Mouse (Mus musculus) limb, embryonic 12.5 days (tissue): ENCODE results near the gene Nme4. TPM values are rescaled to one million over a fixed set of nuclear protein-coding genes. Genes with fewer than 3 reads are reported as not detected.
A peak's percentile ranks its signal among the peaks of the same experiment; 100 is the strongest.

Experiments
- ATAC-seq: fragments of 200-750 bp; cut with Nextera tagmentation; 2 replicates; pipeline ENCODE4 v1.8.0; 2017; ENCODE audit warnings: low read depth, moderate TSS enrichment; ENCODE audit not compliant: insufficient number of reproducible peaks, insufficient read depth, low FRiP score, low TSS enrichment
- H3K27ac ChIP-seq: fragments of 300-500 bp; sonication (generic); 2 replicates; pipeline ENCODE4 v1.5.1; 2016; ENCODE audit warnings: mild to moderate bottlenecking, moderate library complexity
- H3K27me3 ChIP-seq: fragments of 300-500 bp; sonication (generic); 2 replicates; pipeline ENCODE4 v1.6.1; 2016; ENCODE audit warnings: mild to moderate bottlenecking, moderate library complexity
- H3K36me3 ChIP-seq: fragments of 300-500 bp; sonication (generic); 2 replicates; pipeline ENCODE4 v1.6.1; 2016; ENCODE audit warnings: mild to moderate bottlenecking, moderate library complexity
- H3K4me1 ChIP-seq: fragments of 300-500 bp; sonication (generic); replicated peaks from 2 replicates; pipeline ENCODE4 v1.6.1; 2016
- H3K4me2 ChIP-seq: fragments of 300-500 bp; sonication (generic); 2 replicates; pipeline ENCODE4 v1.6.1; 2016; ENCODE audit warnings: mild to moderate bottlenecking, moderate library complexity
- H3K4me3 ChIP-seq: fragments of 300-500 bp; sonication (generic); replicated peaks from 2 replicates; pipeline ENCODE4 v1.5.1; 2016; ENCODE audit warnings: mild to moderate bottlenecking
- H3K9ac ChIP-seq: fragments of 300-500 bp; sonication (generic); replicated peaks from 2 replicates; pipeline ENCODE4 v1.6.1; 2016; ENCODE audit warnings: mild to moderate bottlenecking, moderate library complexity
- H3K9me3 ChIP-seq: fragments of 300-500 bp; sonication (generic); 2 replicates; pipeline ENCODE4 v1.6.1; 2016; ENCODE audit warnings: mild to moderate bottlenecking, moderate library complexity
- WGBS: fragments of 180-500 bp; shearing (Covaris S2); methylation state at CpG from one replicate; pipeline ENCODE4 v1.1.7; 2016; 5-methylcytosine and 5-hydroxymethylcytosine counted together
- polyA plus RNA-seq: library from polyadenylated mRNA; unstranded; fragments of >200 nt; fragmentation: Nextera tagmentation; extraction: Ambion mirVana; gene quantifications from 2 replicates; pipeline ENCODE4 v1.2.1, GENCODE M21; 2016

Nme4 gene
- polyA plus RNA-seq = 124 and 132 TPM in 2 replicates

- 2% methylated on average over 47 of the region's 47 CpGs for WGBS
- Histone ChIP-seq H3K4me2 (peak within 1 kb of the TSS; percentile 74), H3K4me1 (peaks cover 17% of the 10 kb centered on the region), H3K27ac (peak within 1 kb of the TSS; percentile 86), H3K4me3 (peak within 1 kb of the TSS; percentile 70), H3K9ac (peak within 1 kb of the TSS; percentile 91), H3K9me3 (no peaks in the 10 kb centered on the region), H3K36me3 (peaks cover 18% of the 10 kb centered on the region), H3K27me3 (no peaks in the 10 kb centered on the region)
- peak; percentile 35; the same call in 1 of the 2 replicates for ATAC-seq
Measured at GRCm38 (mm10) chr17:26095121-26095740, at the start of gene Nme4. TSS of gene Nme4 (minus strand) at chr17:26095602.

- Histone ChIP-seq H3K27ac (no peak overlapping the region), H3K9me3 (no peaks in the 10 kb centered on the region), H3K9ac (no peak overlapping the region), H3K4me2 (no peak overlapping the region), H3K36me3 (peaks cover 62% of the 10 kb centered on the region), H3K27me3 (no peaks in the 10 kb centered on the region), H3K4me1 (peaks cover 14% of the 10 kb centered on the region), H3K4me3 (no peak overlapping the region)
- ATAC-seq = no peak
- WGBS = 95% methylated on average over 5 of the region's 5 CpGs
Measured at GRCm38 (mm10) chr17:26143386-26143785, 48.0 kb upstream of the Nme4 start.

DNA sequence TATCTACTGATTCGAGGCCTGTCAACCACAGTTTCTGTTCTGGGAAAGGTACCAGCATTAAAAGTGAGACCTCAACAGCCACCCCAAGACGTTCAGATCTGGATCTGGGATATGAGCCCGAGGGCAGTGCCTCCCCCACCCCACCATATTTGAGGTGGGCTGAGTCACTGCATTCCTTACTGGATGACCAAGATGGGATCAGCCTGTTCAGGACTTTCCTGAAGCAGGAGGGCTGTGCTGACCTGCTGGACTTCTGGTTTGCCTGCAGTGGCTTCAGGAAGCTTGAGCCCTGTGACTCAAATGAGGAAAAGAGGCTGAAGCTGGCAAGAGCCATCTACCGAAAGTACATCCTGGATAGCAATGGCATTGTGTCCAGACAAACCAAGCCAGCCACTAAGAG lies 47.4 kb upstream of the Nme4 start:
- Histone ChIP-seq H3K9me3 (no peaks in the 10 kb centered on the region), H3K36me3 (peaks cover 56% of the 10 kb centered on the region), H3K27ac (no peak overlapping the region), H3K4me1 (peaks cover 18% of the 10 kb centered on the region), H3K9ac (no peak overlapping the region), H3K4me2 (no peak overlapping the region), H3K4me3 (no peak overlapping the region), H3K27me3 (no peaks in the 10 kb centered on the region)
- WGBS = 86% methylated on average over 4 of the region's 4 CpGs
- ATAC-seq = no peak

GRCm38 (mm10) chr17:26138901-26139381 lies 43.5 kb upstream of the Nme4 start:
- Histone ChIP-seq H3K27ac (peak overlapping the region; percentile 93), H3K4me2 (peak overlapping the region; percentile 89), H3K9me3 (no peaks in the 10 kb centered on the region), H3K4me3 (peak overlapping the region; percentile 93), H3K4me1 (peaks cover 21% of the 10 kb centered on the region), H3K27me3 (no peaks in the 10 kb centered on the region), H3K9ac (peak overlapping the region; percentile 96), H3K36me3 (peaks cover 19% of the 10 kb centered on the region)
- WGBS = under 1% methylated on average over 48 of the region's 58 CpGs
- peak; percentile 63 for ATAC-seq

DNA sequence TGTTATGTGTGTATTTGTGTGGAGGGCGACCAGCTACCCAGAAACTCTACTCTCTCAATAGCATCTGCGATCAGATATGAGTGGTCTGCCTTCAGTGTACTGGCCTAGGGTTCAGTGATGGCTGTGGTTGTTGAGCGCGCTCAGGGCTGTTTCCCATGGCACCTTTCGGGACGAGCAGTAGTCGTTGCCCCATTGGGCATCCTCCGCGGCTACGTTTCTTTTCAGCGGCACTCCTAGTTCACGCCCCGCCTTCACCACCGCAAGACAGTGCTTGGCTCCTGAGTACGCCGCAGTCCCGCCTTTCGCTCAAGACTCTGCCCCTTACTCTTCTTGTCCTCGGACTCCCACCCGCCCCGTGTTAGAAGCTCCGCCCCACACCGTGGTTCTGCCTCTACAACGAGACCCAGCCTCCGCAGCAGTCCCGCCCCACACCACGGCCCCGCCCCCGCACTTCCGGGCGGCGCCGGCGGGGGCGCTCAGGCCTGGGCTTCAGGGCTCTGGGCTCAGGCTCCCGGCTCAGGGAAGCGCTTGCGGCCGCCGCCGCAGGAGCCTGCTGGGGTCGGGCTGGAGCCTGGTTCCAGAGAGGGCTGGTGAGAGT lies 42.9 kb upstream of the Nme4 start, which contains the start of gene Axin1:
TSS of gene Axin1 (plus strand) at position 450 of the 598 bp plus-strand sequence.
- peaks cover 21% of the 10 kb centered on the region for H3K4me1 ChIP-seq
- H3K4me2 ChIP-seq = peak within 1 kb of the TSS; percentile 89
- peak within 1 kb of the TSS; percentile 96 for H3K9ac ChIP-seq
- WGBS = under 1% methylated on average over 42 of the region's 42 CpGs
- no peaks in the 10 kb centered on the region for H3K27me3 ChIP-seq
- peak within 1 kb of the TSS; percentile 93 for H3K27ac ChIP-seq
- no peaks in the 10 kb centered on the region for H3K9me3 ChIP-seq
- ATAC-seq = peak; percentile 98
- H3K4me3 ChIP-seq = peak within 1 kb of the TSS; percentile 93
- peaks cover 13% of the 10 kb centered on the region for H3K36me3 ChIP-seq

DNA sequence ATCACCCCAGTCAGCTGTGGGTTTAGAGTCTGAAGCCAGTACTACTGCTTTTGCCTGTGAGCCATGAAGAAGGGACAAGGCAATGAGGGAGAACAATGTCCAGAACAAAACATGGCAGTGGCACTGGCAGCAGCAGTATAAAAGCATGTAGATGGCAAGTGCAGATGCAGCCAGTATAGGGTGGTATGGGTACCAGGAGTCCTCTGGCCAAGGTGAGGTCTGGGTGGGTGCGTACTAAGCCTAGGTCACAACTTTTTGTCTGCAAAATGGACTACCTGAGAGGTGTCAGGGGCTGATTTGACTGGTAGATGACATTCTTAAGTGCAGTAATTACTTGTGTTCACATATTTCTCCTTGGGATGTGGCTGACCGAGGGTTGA lies 42.3 kb upstream of the Nme4 start:
- 74% methylated on average over 2 of the region's 2 CpGs for WGBS
- no peak; the same call in 1 of the 2 replicates for ATAC-seq
- H3K9ac ChIP-seq = no peak overlapping the region

GRCm38 (mm10) chr17:26137106-26137750 lies 41.8 kb upstream of the Nme4 start:
- no peaks in the 10 kb centered on the region for H3K9me3 ChIP-seq
- no peaks in the 10 kb centered on the region for H3K27me3 ChIP-seq
- H3K4me3 ChIP-seq = no peak overlapping the region
- peaks cover 21% of the 10 kb centered on the region for H3K4me1 ChIP-seq
- H3K36me3 ChIP-seq = peaks cover 9% of the 10 kb centered on the region; the same call in 1 of the 2 replicates
- H3K4me2 ChIP-seq = no peak overlapping the region
- WGBS = 88% methylated on average over 11 of the region's 11 CpGs
- ATAC-seq = no peak
- no peak overlapping the region for H3K9ac ChIP-seq
- H3K27ac ChIP-seq = no peak overlapping the region

More for the DNA sequence above, 42.3 kb upstream of the Nme4 start:
- H3K4me2 ChIP-seq = peak overlapping the region; percentile 89
- peaks cover 21% of the 10 kb centered on the region for H3K4me1 ChIP-seq
- no peaks in the 10 kb centered on the region for H3K27me3 ChIP-seq
- peak overlapping the region; percentile 93 for H3K4me3 ChIP-seq
- H3K36me3 ChIP-seq = peaks cover 9% of the 10 kb centered on the region
- no peaks in the 10 kb centered on the region for H3K9me3 ChIP-seq
- H3K27ac ChIP-seq = peak overlapping the region; percentile 93

- no peaks in the 10 kb centered on the region for H3K4me1 ChIP-seq
Measured at GRCm38 (mm10) chr17:26131856-26132853, 36.8 kb upstream of the Nme4 start.

GRCm38 (mm10) chr17:26131062-26131732 lies 35.8 kb upstream of the Nme4 start:
- no peak overlapping the region for H3K27ac ChIP-seq
- H3K4me1 ChIP-seq = no peaks in the 10 kb centered on the region
- no peaks in the 10 kb centered on the region for H3K27me3 ChIP-seq
- WGBS = 86% methylated on average over 18 of the region's 18 CpGs
- no peak for ATAC-seq
- peaks cover 67% of the 10 kb centered on the region for H3K36me3 ChIP-seq
- no peak overlapping the region for H3K4me2 ChIP-seq
- no peak overlapping the region for H3K4me3 ChIP-seq
- H3K9me3 ChIP-seq = no peaks in the 10 kb centered on the region
- H3K9ac ChIP-seq = no peak overlapping the region

More at GRCm38 (mm10) chr17:26131856-26132853, 36.8 kb upstream of the Nme4 start:
- Histone ChIP-seq H3K9ac (no peak overlapping the region), H3K9me3 (no peaks in the 10 kb centered on the region), H3K36me3 (peaks cover 57% of the 10 kb centered on the region), H3K27me3 (no peaks in the 10 kb centered on the region), H3K27ac (no peak overlapping the region), H3K4me2 (no peak overlapping the region), H3K4me3 (no peak overlapping the region)
- WGBS = 87% methylated on average over 18 of the region's 18 CpGs
- no peak for ATAC-seq

GRCm38 (mm10) chr17:26125226-26125625 lies 29.8 kb upstream of the Nme4 start:
- Histone ChIP-seq H3K36me3 (peaks cover 53% of the 10 kb centered on the region), H3K9ac (no peak overlapping the region), H3K4me3 (no peak overlapping the region), H3K4me1 (peaks cover 11% of the 10 kb centered on the region), H3K4me2 (0 out of 2 replicates have a peak overlapping the region, but pooled peaks have one; percentile 1), H3K27me3 (no peaks in the 10 kb centered on the region), H3K9me3 (no peaks in the 10 kb centered on the region), H3K27ac (no peak overlapping the region)
- 91% methylated on average over 10 of the region's 10 CpGs for WGBS
- ATAC-seq = no peak
